Mouse (Mus musculus) E14TG2a.4 (cell line): ENCODE measurements around the gene Izumo4.

ENCODE experiments used
- CTCF ChIP-seq: conservative IDR thresholded peaks from 2 replicates; pipeline ENCODE4 v1.5.1; 2014; ENCODE audit warnings: low read length
- NANOG ChIP-seq: IDR thresholded peaks from 2 replicates; pipeline ENCODE4 v1.6.1; 2014; ENCODE audit warnings: borderline replicate concordance, low read length, mixed read lengths
- POU5F1 ChIP-seq: IDR thresholded peaks from 2 replicates; pipeline ENCODE4 v1.6.1; 2014; ENCODE audit warnings: low read length, borderline replicate concordance

- TF ChIP-seq CTCF (no peak), NANOG (no peak), POU5F1 (no peak)
These were observed 22.3 kb upstream of the Izumo4 start for GRCm38 (mm10) chr10:80679556-80680259.
